Mouse (Mus musculus) kidney, adult 2 months (tissue): ENCODE measurements around the gene Strn4.

Experiments
- CTCF ChIP-seq: fragments of 200-500 bp; conservative IDR thresholded peaks from 2 replicates; pipeline ENCODE4 v1.5.1; 2011; ENCODE audit warnings: low read depth, mild to moderate bottlenecking, control low read depth, low read length, moderate library complexity, mixed read lengths; ENCODE audit not compliant: insufficient read depth, insufficient read length
- POLR2A ChIP-seq: fragments of 200-500 bp; IDR thresholded peaks from one replicate; pipeline ENCODE4 v1.6.1; 2011; ENCODE audit warnings: low read depth, low read length, control low read depth

DNA sequence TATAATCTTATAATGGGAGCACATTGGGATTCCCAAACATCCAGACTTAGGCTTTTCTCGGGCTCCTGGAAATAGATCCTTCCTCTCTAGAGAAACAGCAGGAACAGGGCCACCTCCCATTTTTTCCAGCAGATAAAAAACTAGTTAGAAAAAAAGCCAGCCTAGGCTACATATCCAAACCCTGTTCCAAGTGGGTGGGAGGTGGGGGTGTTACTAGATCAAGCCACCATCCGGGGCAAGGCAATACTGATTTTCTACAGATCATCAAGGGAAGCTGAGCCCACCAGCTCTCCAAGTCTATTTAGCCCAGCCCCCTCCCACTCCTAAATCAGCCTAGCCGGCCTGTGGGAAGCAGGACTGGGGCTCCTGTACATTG lies 29.0 kb downstream of the Strn4 start:
- TF ChIP-seq POLR2A (no peak), CTCF (no peak)
